Mouse (Mus musculus): Measurements from ENCODE around the gene Prkg1. TPM values are rescaled to one million over a fixed set of nuclear protein-coding genes. Genes with fewer than 3 reads are reported as not detected.
"Not testable (repeated sequence)": the region's sequence is repeated elsewhere in the genome, so short reads cannot be mapped to it uniquely, and the experiment has no call there.

Prkg1 gene
- polyA plus RNA-seq, 1 experiment = 1.4 TPM

DNA sequence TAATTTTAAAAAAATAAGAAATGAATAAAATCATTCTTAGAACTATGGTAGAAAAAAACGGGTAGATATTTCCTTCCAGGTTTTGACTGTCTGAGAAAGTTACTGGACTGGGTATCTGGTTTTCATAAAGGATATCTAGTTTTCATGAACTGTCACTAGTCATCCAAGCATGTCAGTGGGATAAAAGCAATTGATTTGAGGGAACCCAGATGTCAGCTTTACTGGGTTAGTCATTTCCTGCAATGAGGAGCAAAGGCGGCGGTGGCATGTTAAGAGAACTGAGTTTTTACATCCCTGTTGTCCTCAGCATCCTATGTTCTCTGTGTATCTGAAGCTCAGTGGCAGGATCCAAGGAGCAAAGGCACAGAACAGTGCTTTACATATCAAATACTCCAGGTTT is 1201.0 kb downstream of the Prkg1 start:
- 78% methylated on average over 3 of the region's 3 CpGs for WGBS
- no peak overlapping the region for H3K4me3 ChIP-seq (replicated peaks; ENCODE audit: control insufficient read depth, low read depth, low read length)
- no peak for TF ChIP-seq CTCF (IDR thresholded peaks at IDR 0.05; ENCODE audit: control insufficient read depth, insufficient read depth, low read length)
- TF ChIP-seq POLR2A (IDR thresholded peaks at IDR 0.05; ENCODE audit: borderline replicate concordance, control insufficient read depth, low read depth, low read length) = no peak
- H3K4me1 ChIP-seq (ENCODE audit: control insufficient read depth, insufficient read depth, low read length) = no peaks in the 10 kb centered on the region; the same call in 1 of the 2 replicates
- H3K27ac ChIP-seq (ENCODE audit: control insufficient read depth, insufficient read depth, low read depth, low read length, poor library complexity) = no peak overlapping the region

DNA sequence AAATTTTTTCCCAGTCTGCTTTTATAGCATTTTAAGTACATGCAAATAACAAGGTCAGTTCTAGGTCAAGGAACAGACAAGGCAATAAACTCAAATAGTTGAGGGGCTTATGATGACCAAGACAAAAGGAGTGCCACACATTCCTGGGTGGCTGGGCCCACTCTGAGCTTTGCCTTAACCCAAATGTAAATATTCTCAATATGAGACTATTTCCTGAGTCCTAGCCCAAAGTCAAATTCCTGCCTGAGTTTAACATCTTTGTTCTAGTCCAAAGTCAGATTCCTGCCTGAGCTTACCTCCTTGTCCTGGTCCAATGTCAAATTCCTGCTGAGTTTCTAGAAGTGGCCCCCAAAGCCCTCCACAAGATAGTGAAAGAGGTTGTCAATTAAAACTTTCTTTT is 1206.8 kb downstream of the Prkg1 start:
- no peak overlapping the region for H3K4me3 ChIP-seq (replicated peaks; ENCODE audit: control insufficient read depth, low read depth, low read length)
- no peaks in the 10 kb centered on the region for H3K4me1 ChIP-seq (ENCODE audit: control insufficient read depth, insufficient read depth, low read length)
- TF ChIP-seq POLR2A (IDR thresholded peaks at IDR 0.05; ENCODE audit: borderline replicate concordance, control insufficient read depth, low read depth, low read length) = no peak
- no peak for TF ChIP-seq CTCF (IDR thresholded peaks at IDR 0.05; ENCODE audit: control insufficient read depth, insufficient read depth, low read length)
- H3K27ac ChIP-seq (ENCODE audit: control insufficient read depth, insufficient read depth, low read depth, low read length, poor library complexity) = no peak overlapping the region

DNA sequence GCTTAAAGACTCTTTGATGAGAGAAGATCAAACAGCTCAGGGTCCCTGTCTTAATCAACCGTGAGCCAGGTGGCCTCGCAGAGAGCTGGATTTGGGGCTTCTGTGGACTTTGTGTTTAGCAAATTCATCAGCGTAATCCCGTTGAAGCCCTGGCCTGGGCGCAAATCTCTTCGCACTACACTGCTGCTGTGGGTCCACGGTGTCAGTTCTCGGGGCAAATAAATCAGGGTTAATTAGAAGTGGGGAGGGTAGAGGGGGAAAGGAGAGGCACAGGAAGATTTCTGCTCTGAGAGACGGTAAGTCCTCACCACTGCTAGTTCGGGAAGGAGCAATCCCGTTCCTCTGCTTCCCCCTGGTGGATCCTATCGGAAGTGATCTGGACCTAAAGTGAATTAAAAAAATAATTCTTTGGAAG is 1210.4 kb downstream of the Prkg1 start:
- H3K4me1 ChIP-seq (ENCODE audit: control insufficient read depth, insufficient read depth, low read length) = no peaks in the 10 kb centered on the region
- no peak overlapping the region for H3K27ac ChIP-seq (ENCODE audit: control insufficient read depth, insufficient read depth, low read depth, low read length, poor library complexity)
- 7% methylated on average over 12 of the region's 12 CpGs for WGBS
- no peak overlapping the region for H3K4me3 ChIP-seq (replicated peaks; ENCODE audit: control insufficient read depth, low read depth, low read length)
- TF ChIP-seq CTCF (IDR thresholded peaks at IDR 0.05; ENCODE audit: control insufficient read depth, insufficient read depth, low read length) (peak; percentile 73), POLR2A (IDR thresholded peaks at IDR 0.05; ENCODE audit: borderline replicate concordance, control insufficient read depth, low read depth, low read length) (no peak)

- Histone ChIP-seq H3K4me3 (replicated peaks; ENCODE audit: control insufficient read depth, low read depth, low read length) (no peak overlapping the region), H3K4me1 (ENCODE audit: control insufficient read depth, insufficient read depth, low read length) (no peaks in the 10 kb centered on the region), H3K27ac (ENCODE audit: control insufficient read depth, insufficient read depth, low read depth, low read length, poor library complexity) (no peak overlapping the region)
- WGBS = 47% methylated on average over 4 of the region's 4 CpGs
- TF ChIP-seq CTCF (IDR thresholded peaks at IDR 0.05; ENCODE audit: control insufficient read depth, insufficient read depth, low read length) = no peak
- TF ChIP-seq POLR2A (IDR thresholded peaks at IDR 0.05; ENCODE audit: borderline replicate concordance, control insufficient read depth, low read depth, low read length) = no peak
These were observed 1211.1 kb downstream of the Prkg1 start for GRCm38 (mm10) chr19:30553740-30554139.

- TF ChIP-seq POLR2A (IDR thresholded peaks at IDR 0.05; ENCODE audit: borderline replicate concordance, control insufficient read depth, low read depth, low read length) = no peak
- no peak for TF ChIP-seq CTCF (IDR thresholded peaks at IDR 0.05; ENCODE audit: control insufficient read depth, insufficient read depth, low read length)
- Histone ChIP-seq H3K27ac (ENCODE audit: control insufficient read depth, insufficient read depth, low read depth, low read length, poor library complexity) (no peak overlapping the region), H3K4me1 (ENCODE audit: control insufficient read depth, insufficient read depth, low read length) (no peaks in the 10 kb centered on the region), H3K4me3 (replicated peaks; ENCODE audit: control insufficient read depth, low read depth, low read length) (no peak overlapping the region)
- 57% methylated on average over 8 of the region's 8 CpGs for WGBS
These were observed 1212.6 kb downstream of the Prkg1 start for GRCm38 (mm10) chr19:30552260-30552659.

GRCm38 (mm10) chr19:30549854-30550647 is 1214.8 kb downstream of the Prkg1 start:
- Histone ChIP-seq H3K4me1 (ENCODE audit: control insufficient read depth, insufficient read depth, low read length) (no peaks in the 10 kb centered on the region), H3K27ac (ENCODE audit: control insufficient read depth, insufficient read depth, low read depth, low read length, poor library complexity) (no peak overlapping the region), H3K4me3 (replicated peaks; ENCODE audit: control insufficient read depth, low read depth, low read length) (no peak overlapping the region)
- WGBS = 26% methylated on average over 17 of the region's 17 CpGs
- no peak for TF ChIP-seq POLR2A (IDR thresholded peaks at IDR 0.05; ENCODE audit: borderline replicate concordance, control insufficient read depth, low read depth, low read length)
- TF ChIP-seq CTCF (IDR thresholded peaks at IDR 0.05; ENCODE audit: control insufficient read depth, insufficient read depth, low read length) = no peak

- no peak within 1 kb of the TSS for H3K27ac ChIP-seq (ENCODE audit: control insufficient read depth, insufficient read depth, low read depth, low read length, poor library complexity)
- TF ChIP-seq CTCF (IDR thresholded peaks at IDR 0.05; ENCODE audit: control insufficient read depth, insufficient read depth, low read length) = no peak
- TF ChIP-seq POLR2A (IDR thresholded peaks at IDR 0.05; ENCODE audit: borderline replicate concordance, control insufficient read depth, low read depth, low read length) = no peak
- H3K4me1 ChIP-seq (ENCODE audit: control insufficient read depth, insufficient read depth, low read length) = no peaks in the 10 kb centered on the region
- 2% methylated on average over 26 of the region's 26 CpGs for WGBS
- H3K4me3 ChIP-seq (replicated peaks; ENCODE audit: control insufficient read depth, low read depth, low read length) = no peak within 1 kb of the TSS
These were observed 1215.6 kb downstream of the Prkg1 start, which contains the start of gene Dkk1 for GRCm38 (mm10) chr19:30549044-30549853. Dkk1 (minus strand) TSS chr19:30549665.

DNA sequence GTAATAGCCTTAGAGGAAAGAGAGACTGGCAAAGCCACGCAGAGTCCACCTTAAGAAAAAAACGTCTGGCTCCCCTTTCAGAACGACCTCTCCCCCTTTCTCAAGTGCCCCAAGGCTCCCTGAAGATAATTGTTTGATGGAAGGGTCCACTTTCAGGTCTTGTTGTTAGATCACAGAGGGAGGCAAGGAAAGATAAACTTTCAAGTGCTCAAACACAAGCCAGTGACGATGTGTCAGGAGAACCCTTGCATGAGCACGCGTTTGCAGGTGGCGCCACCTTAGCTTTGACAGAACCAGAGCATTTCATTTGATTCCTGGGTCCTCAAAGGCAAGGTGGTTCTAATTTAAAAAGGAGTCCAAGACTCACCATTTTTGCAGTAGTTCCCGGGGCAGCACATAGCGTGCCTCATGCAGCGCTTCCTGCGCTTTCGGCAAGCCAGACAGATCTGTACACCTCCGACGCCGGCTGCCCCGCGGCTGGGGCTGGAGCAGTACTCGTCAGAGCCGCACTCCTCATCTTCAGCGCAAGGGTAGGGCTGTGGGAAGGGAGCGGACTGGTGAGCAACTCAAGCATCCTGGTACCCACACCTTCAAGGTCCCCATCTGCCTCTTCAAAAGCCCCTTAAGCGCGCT is 1216.3 kb downstream of the Prkg1 start:
- WGBS = 6% methylated on average over 23 of the region's 23 CpGs
- TF ChIP-seq POLR2A (IDR thresholded peaks at IDR 0.05; ENCODE audit: borderline replicate concordance, control insufficient read depth, low read depth, low read length) = no peak
- Histone ChIP-seq H3K4me1 (ENCODE audit: control insufficient read depth, insufficient read depth, low read length) (no peaks in the 10 kb centered on the region), H3K4me3 (replicated peaks; ENCODE audit: control insufficient read depth, low read depth, low read length) (no peak overlapping the region), H3K27ac (ENCODE audit: control insufficient read depth, insufficient read depth, low read depth, low read length, poor library complexity) (no peak overlapping the region)

DNA sequence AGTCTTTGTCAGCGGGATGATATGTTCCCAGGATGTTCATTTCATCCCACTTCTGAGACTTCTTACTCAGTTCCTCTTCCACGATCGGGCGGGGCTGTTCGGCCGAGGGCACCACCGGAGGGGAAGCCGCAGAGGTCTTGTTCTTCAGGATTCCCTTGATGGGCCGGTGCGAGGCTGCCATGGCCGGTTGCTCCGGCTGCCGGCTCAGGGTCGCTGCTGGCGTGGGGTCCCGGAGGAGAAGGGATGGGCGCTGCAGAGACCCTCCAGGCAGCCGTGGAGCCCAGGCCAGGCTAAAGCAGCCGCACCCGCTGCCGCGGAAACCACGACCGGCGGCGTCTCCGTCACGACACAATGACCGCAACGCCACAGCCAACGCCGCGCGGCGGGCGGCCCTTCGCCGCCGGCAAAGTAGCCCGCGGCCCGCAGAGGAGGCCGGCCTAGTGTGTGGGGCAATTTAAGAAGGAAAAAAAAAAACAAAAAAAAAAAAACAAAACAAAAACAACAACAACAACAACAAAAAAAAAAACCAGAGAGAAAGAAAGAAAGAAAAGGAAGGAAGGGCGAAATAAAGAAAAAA is 1225.4 kb downstream of the Prkg1 start:
- not testable (repeated sequence) for H3K4me3 ChIP-seq (replicated peaks; ENCODE audit: control insufficient read depth, low read depth, low read length); H3K4me1 ChIP-seq (ENCODE audit: control insufficient read depth, insufficient read depth, low read length)
- 1% methylated on average over 44 of the region's 44 CpGs for whole genome bisulfite sequencing

More for the DNA sequence above, 1225.4 kb downstream of the Prkg1 start:
- not testable (repeated sequence) for H3K27ac ChIP-seq (ENCODE audit: control insufficient read depth, insufficient read depth, low read depth, low read length, poor library complexity)

All from bone marrow, adult 2 months (tissue).